13 mouse cellular contexts compared by ENCODE assay signal in the genomic region with DNA sequence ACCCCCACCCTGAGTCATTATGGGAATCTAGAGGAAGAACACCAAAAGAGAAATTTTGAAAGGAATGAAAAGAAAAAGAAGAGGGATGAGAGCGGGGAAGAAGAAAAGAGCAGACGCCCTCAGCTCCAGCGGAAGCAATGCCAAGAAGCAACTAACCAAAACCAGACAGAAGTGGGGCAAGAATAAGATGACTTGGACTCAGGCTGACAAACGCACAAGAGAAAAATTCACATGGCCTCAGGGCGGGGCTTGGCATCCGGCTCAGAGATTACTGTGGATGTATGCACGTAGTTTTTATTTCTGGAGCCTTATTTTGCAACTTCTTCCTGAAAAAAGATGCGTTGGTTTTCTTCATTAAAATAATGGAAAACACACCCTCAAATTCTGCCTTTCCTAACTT. TPM values are rescaled to one million over a fixed set of nuclear protein-coding genes. Genes with fewer than 3 reads are reported as not detected.
DNase-seq lines count a peak whose midpoint lies in the region; ATAC-seq and TF ChIP-seq lines count a peak whose summit lies in the region.
"Had no signal": no experiment of that assay in that cellular context is flagged by ENCODE, and none has a peak within 500 bp of the region (broad histone marks: within the 10 kb centered on the region; RNA-seq: fewer than 3 reads in every experiment).

No protein-coding gene starts in this region.

- no peaks in the 10 kb centered on the region for H3K27me3 ChIP-seq in heart, postnatal 0 days (ENCODE audit: control insufficient read depth, insufficient read depth, low read length)
- H3K27me3 ChIP-seq: forebrain, embryonic 12.5 days had no signal

- ATAC-seq in frontal cortex, adult (ENCODE audit: low TSS enrichment): peak; percentile 68
- no peak for ATAC-seq in heart, postnatal 0 days (ENCODE audit: insufficient read depth, low read depth)

- H3K4me1 ChIP-seq in heart, postnatal 0 days (ENCODE audit: control insufficient read depth, insufficient read depth): no peaks in the 10 kb centered on the region
- H3K4me1 ChIP-seq: forebrain, embryonic 12.5 days had no signal

- no peak overlapping the region for H3K4me3 ChIP-seq in heart, postnatal 0 days (ENCODE audit: low read depth, low read length)
- H3K4me3 ChIP-seq: forebrain, embryonic 12.5 days; megakaryocyte, embryonic 14.5 days had no signal

- H3K27ac ChIP-seq in heart, postnatal 0 days (ENCODE audit: low read depth): peak overlapping the region; percentile 77
- H3K27ac ChIP-seq: forebrain, embryonic 12.5 days had no signal

- TF ChIP-seq CTCF in heart, postnatal 0 days (IDR thresholded peaks at IDR 0.05; ENCODE audit: low read depth): no peak

- DNase-seq in frontal cortex, postnatal 14 days (ENCODE audit: low spot score in 2 of 2): no peak
- peak; percentile 8 for DNase-seq in right cerebral cortex, adult 18-20 months
- no peak for DNase-seq in right cerebral cortex, postnatal 36 days (ENCODE audit: low spot score in 2 of 2)
- peak; percentile 26 for DNase-seq in heart, postnatal 0 days (ENCODE audit: low spot score)
- peak; percentile 17 to 47 for DNase-seq in lung, postnatal 4 days
- no peak for DNase-seq in cerebellum, postnatal 25 days
- DNase-seq in kidney, postnatal 4 days: no peak
- DNase-seq: cerebellum, postnatal 36 days; retina, postnatal 1 day had no signal

- TF ChIP-seq EP300 in heart, postnatal 0 days (IDR thresholded peaks at IDR 0.05; ENCODE audit: low read depth): no peak

- H3K36me3 ChIP-seq in heart, postnatal 0 days (replicated peaks; ENCODE audit: control insufficient read depth, insufficient read depth, low read length): no peaks in the 10 kb centered on the region
- H3K36me3 ChIP-seq: forebrain, embryonic 12.5 days had no signal

- H3K9ac ChIP-seq in heart, postnatal 0 days (replicated peaks; ENCODE audit: low read depth, low read length): no peak overlapping the region
- H3K9ac ChIP-seq: forebrain, embryonic 12.5 days had no signal

- no peak overlapping the region for H3K4me2 ChIP-seq in heart, postnatal 0 days (ENCODE audit: low read depth, low read length)
- H3K4me2 ChIP-seq: forebrain, embryonic 12.5 days had no signal

- no peaks in the 10 kb centered on the region for H3K9me3 ChIP-seq in heart, postnatal 0 days (replicated peaks; ENCODE audit: control insufficient read depth, low read length)
- H3K9me3 ChIP-seq: forebrain, embryonic 12.5 days; megakaryocyte, embryonic 14.5 days had no signal

- WGBS in heart, postnatal 0 days: 68% methylated on average over 8 of the region's 8 CpGs

RNA-seq across cellular contexts. Expression of gene Gorab, which starts 41.3 kb away (rescaled TPM):
- 5.1 and 7.8 TPM in 2 replicates for total RNA-seq in heart, postnatal 0 days (2014; rRNA removed; ENCODE audit: low replicate concordance)
- polyA plus RNA-seq in heart, postnatal 0 days (2015; fragmentation: Nextera tagmentation; extraction: Ambion mirVana): 5.0 and 5.8 TPM in 2 replicates

RNA-seq across cellular contexts. Expression of gene Prrx1, which starts 48.7 kb away (rescaled TPM):
- 7.1 and 10.3 TPM in 2 replicates for total RNA-seq in heart, postnatal 0 days (2014; rRNA removed; ENCODE audit: low replicate concordance)
- 10.5 and 10.9 TPM in 2 replicates for polyA plus RNA-seq in heart, postnatal 0 days (2015; fragmentation: Nextera tagmentation; extraction: Ambion mirVana)
- total RNA-seq: hematopoietic stem cell, adult 5-6 weeks had no signal

Comparison
In these comparisons a context has a peak if more than half of its experiments do, and no peak if none do; other contexts are left out.
1. DNase-seq: peak in right cerebral cortex, adult 18-20 months (single experiment), heart, postnatal 0 days (single experiment) and lung, postnatal 4 days (2 of 2); none in frontal cortex, postnatal 14 days (0 of 2), right cerebral cortex, postnatal 36 days (0 of 2), cerebellum, postnatal 25 days (0 of 2) and kidney, postnatal 4 days (0 of 2).